Mouse (Mus musculus): Measurements from ENCODE around the gene Insrr. TPM values are rescaled to one million over a fixed set of nuclear protein-coding genes. Genes with fewer than 3 reads are reported as not detected.

The Insrr gene
- polyA plus RNA-seq, 1 experiment = 0.25 TPM

DNA sequence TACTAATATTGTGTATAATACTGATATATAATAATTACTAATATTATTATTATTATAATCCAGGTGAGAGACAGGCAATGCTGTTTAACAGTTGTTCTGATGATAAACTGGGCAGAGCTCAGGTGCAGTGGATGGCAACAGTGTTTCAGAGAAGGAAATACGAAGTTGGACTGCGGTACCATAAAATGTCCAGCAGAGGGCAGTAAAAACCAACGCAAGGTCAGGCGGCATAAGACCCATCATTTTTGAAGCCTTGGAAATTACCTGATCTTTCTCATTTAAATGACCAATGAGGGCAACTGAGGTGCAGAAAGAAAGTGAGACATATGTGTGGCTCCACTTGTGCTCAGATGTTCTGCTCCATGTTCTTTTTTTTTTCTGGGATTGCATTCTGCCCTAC is 26.5 kb upstream of the Insrr start:
- DNase-seq (ENCODE audit: low read depth in 1 of 2, low spot score in 2 of 2) = peak; percentile 40 to 57

GRCm38 (mm10) chr3:87771088-87771487 is 25.7 kb upstream of the Insrr start:
- DNase-seq (ENCODE audit: low read depth in 1 of 2, low spot score in 2 of 2) = no peak
- H3K4me3 ChIP-seq (ENCODE audit: extremely low read depth, insufficient read depth, insufficient read length) = no peak overlapping the region
- H3K27me3 ChIP-seq (ENCODE audit: control insufficient read depth, insufficient read depth, low read length) = no peaks in the 10 kb centered on the region
- no peak for TF ChIP-seq CTCF (IDR thresholded peaks at IDR 0.05; ENCODE audit: extremely low read depth, insufficient read depth, insufficient read length, insufficient replicate concordance)
- TF ChIP-seq POLR2A (IDR thresholded peaks at IDR 0.05; ENCODE audit: low read depth, low read length) = no peak
- H3K4me1 ChIP-seq (ENCODE audit: control insufficient read depth, insufficient read depth, insufficient read length) = peaks cover 10% of the 10 kb centered on the region; the same call in 1 of the 2 replicates
- H3K36me3 ChIP-seq (ENCODE audit: control insufficient read depth, insufficient read depth, low read length) = no peaks in the 10 kb centered on the region
- H3K27ac ChIP-seq (ENCODE audit: insufficient read depth, low read length) = no peak overlapping the region
- 59% methylated on average over 6 of the region's 6 CpGs for WGBS

More for the DNA sequence above, 26.5 kb upstream of the Insrr start:
- TF ChIP-seq POLR2A (IDR thresholded peaks at IDR 0.05; ENCODE audit: low read depth, low read length) (no peak), CTCF (IDR thresholded peaks at IDR 0.05; ENCODE audit: extremely low read depth, insufficient read depth, insufficient read length, insufficient replicate concordance) (peak; percentile 57; the same call in 1 of the 2 replicates)
- Histone ChIP-seq H3K36me3 (ENCODE audit: control insufficient read depth, insufficient read depth, low read length) (no peaks in the 10 kb centered on the region), H3K27me3 (ENCODE audit: control insufficient read depth, insufficient read depth, low read length) (no peaks in the 10 kb centered on the region), H3K4me1 (ENCODE audit: control insufficient read depth, insufficient read depth, insufficient read length) (peaks cover 18% of the 10 kb centered on the region; the same call in 1 of the 2 replicates), H3K27ac (ENCODE audit: insufficient read depth, low read length) (no peak overlapping the region), H3K4me3 (ENCODE audit: extremely low read depth, insufficient read depth, insufficient read length) (no peak overlapping the region)
- under 1% methylated on average over 4 of the region's 4 CpGs for WGBS

DNA sequence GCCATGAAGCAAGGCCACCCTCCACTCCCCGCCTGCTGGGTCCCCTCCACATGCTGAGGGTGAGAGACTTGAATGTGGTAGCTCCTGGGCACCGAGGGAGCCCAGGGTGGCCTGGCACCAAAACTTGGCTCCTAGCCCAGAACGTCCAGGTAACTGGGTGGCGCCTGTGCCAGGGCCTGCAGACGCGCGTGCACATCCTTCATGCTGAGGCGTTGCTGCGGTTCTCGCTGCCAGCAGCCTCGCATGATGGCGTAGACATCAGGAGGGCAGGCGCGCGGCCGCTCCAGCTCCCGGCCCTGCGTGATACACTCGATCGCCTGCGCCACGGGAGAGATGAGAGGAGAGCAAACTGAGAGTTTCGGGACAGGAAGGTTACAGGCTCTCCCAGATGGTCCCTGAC is 18.5 kb upstream of the Insrr start:
- Histone ChIP-seq H3K27ac (ENCODE audit: insufficient read depth, low read length) (no peak overlapping the region), H3K4me1 (ENCODE audit: control insufficient read depth, insufficient read depth, insufficient read length) (no peaks in the 10 kb centered on the region), H3K4me3 (ENCODE audit: extremely low read depth, insufficient read depth, insufficient read length) (no peak overlapping the region), H3K27me3 (ENCODE audit: control insufficient read depth, insufficient read depth, low read length) (no peaks in the 10 kb centered on the region), H3K36me3 (ENCODE audit: control insufficient read depth, insufficient read depth, low read length) (no peaks in the 10 kb centered on the region)
- no peak for DNase-seq (ENCODE audit: low read depth in 1 of 2, low spot score in 2 of 2)
- no peak for TF ChIP-seq POLR2A (IDR thresholded peaks at IDR 0.05; ENCODE audit: low read depth, low read length)
- TF ChIP-seq CTCF (IDR thresholded peaks at IDR 0.05; ENCODE audit: extremely low read depth, insufficient read depth, insufficient read length, insufficient replicate concordance) = no peak
- 74% methylated on average over 23 of the region's 23 CpGs for WGBS

GRCm38 (mm10) chr3:87779086-87779485 is 17.7 kb upstream of the Insrr start:
- TF ChIP-seq CTCF (IDR thresholded peaks at IDR 0.05; ENCODE audit: extremely low read depth, insufficient read depth, insufficient read length, insufficient replicate concordance) (no peak), POLR2A (IDR thresholded peaks at IDR 0.05; ENCODE audit: low read depth, low read length) (no peak)
- Histone ChIP-seq H3K27ac (ENCODE audit: insufficient read depth, low read length) (no peak overlapping the region), H3K4me1 (ENCODE audit: control insufficient read depth, insufficient read depth, insufficient read length) (no peaks in the 10 kb centered on the region), H3K4me3 (ENCODE audit: extremely low read depth, insufficient read depth, insufficient read length) (no peak overlapping the region), H3K36me3 (ENCODE audit: control insufficient read depth, insufficient read depth, low read length) (no peaks in the 10 kb centered on the region), H3K27me3 (ENCODE audit: control insufficient read depth, insufficient read depth, low read length) (no peaks in the 10 kb centered on the region)
- no peak for DNase-seq (ENCODE audit: low read depth in 1 of 2, low spot score in 2 of 2)
- WGBS = 54% methylated on average over 2 of the region's 2 CpGs

DNA sequence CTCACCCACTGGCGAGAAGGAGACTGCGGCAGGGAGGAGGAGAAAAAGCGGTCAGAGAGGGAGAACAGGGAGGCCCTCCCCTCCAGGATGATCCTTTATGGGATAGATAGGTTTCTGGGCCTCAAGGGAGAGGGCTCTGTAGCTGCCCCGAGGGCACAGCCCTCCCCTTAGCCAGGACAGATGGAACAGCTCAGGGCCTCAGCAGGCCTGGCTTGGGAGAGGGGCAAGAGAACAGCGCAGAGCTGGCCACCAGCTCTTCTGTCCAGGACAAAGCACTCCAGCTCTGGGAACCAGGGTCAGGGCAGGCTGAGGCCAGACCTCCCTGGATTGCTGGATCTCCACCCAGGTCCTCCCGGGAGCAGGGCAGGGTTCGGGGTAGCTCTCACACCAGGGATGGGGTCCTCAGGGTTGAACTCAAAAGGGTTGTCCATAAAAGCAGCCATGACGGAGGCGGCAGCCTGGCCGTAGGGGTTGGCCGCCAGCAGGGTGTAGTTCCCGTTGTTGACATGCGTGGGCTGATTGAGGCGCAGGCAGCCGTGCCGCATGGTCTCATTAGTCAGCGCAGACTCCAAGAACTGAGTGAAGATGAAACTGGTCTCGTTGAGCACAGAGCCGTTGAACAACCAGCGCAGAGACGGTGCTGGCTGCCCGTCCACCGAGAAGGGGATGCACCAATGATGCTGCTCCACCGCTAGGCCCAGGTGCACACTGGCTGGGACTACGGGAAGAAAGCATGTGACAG is 13.3 kb upstream of the Insrr start:
- no peaks in the 10 kb centered on the region for H3K4me1 ChIP-seq (ENCODE audit: control insufficient read depth, insufficient read depth, insufficient read length)
- no peak for DNase-seq (ENCODE audit: low read depth in 1 of 2, low spot score in 2 of 2)
- H3K36me3 ChIP-seq (ENCODE audit: control insufficient read depth, insufficient read depth, low read length) = no peaks in the 10 kb centered on the region
- no peaks in the 10 kb centered on the region for H3K27me3 ChIP-seq (ENCODE audit: control insufficient read depth, insufficient read depth, low read length)
- no peak for TF ChIP-seq CTCF (IDR thresholded peaks at IDR 0.05; ENCODE audit: extremely low read depth, insufficient read depth, insufficient read length, insufficient replicate concordance)
- no peak for TF ChIP-seq POLR2A (IDR thresholded peaks at IDR 0.05; ENCODE audit: low read depth, low read length)
- H3K4me3 ChIP-seq (ENCODE audit: extremely low read depth, insufficient read depth, insufficient read length) = no peak overlapping the region
- WGBS = 88% methylated on average over 25 of the region's 25 CpGs
- no peak overlapping the region for H3K27ac ChIP-seq (ENCODE audit: insufficient read depth, low read length)

GRCm38 (mm10) chr3:87785156-87785555 is 11.6 kb upstream of the Insrr start:
- Histone ChIP-seq H3K27me3 (ENCODE audit: control insufficient read depth, insufficient read depth, low read length) (no peaks in the 10 kb centered on the region), H3K4me3 (ENCODE audit: extremely low read depth, insufficient read depth, insufficient read length) (no peak overlapping the region), H3K27ac (ENCODE audit: insufficient read depth, low read length) (no peak overlapping the region), H3K36me3 (ENCODE audit: control insufficient read depth, insufficient read depth, low read length) (no peaks in the 10 kb centered on the region), H3K4me1 (ENCODE audit: control insufficient read depth, insufficient read depth, insufficient read length) (no peaks in the 10 kb centered on the region)
- 57% methylated on average over 5 of the region's 5 CpGs for WGBS
- DNase-seq (ENCODE audit: low read depth in 1 of 2, low spot score in 2 of 2) = no peak
- TF ChIP-seq CTCF (IDR thresholded peaks at IDR 0.05; ENCODE audit: extremely low read depth, insufficient read depth, insufficient read length, insufficient replicate concordance) = no peak
- TF ChIP-seq POLR2A (IDR thresholded peaks at IDR 0.05; ENCODE audit: low read depth, low read length) = no peak

GRCm38 (mm10) chr3:87785626-87786214 is 11.0 kb upstream of the Insrr start:
- no peak for DNase-seq (ENCODE audit: low read depth in 1 of 2, low spot score in 2 of 2)
- H3K27ac ChIP-seq (ENCODE audit: insufficient read depth, low read length) = no peak overlapping the region
- no peak for TF ChIP-seq POLR2A (IDR thresholded peaks at IDR 0.05; ENCODE audit: low read depth, low read length)
- no peak for TF ChIP-seq CTCF (IDR thresholded peaks at IDR 0.05; ENCODE audit: extremely low read depth, insufficient read depth, insufficient read length, insufficient replicate concordance)
- no peaks in the 10 kb centered on the region for H3K4me1 ChIP-seq (ENCODE audit: control insufficient read depth, insufficient read depth, insufficient read length)
- 76% methylated on average over 6 of the region's 6 CpGs for WGBS
- H3K4me3 ChIP-seq (ENCODE audit: extremely low read depth, insufficient read depth, insufficient read length) = no peak overlapping the region
- H3K27me3 ChIP-seq (ENCODE audit: control insufficient read depth, insufficient read depth, low read length) = no peaks in the 10 kb centered on the region
- no peaks in the 10 kb centered on the region for H3K36me3 ChIP-seq (ENCODE audit: control insufficient read depth, insufficient read depth, low read length)
